Mouse (Mus musculus): Measurements from ENCODE around the gene Trim9.
A peak's percentile ranks its signal among the peaks of the same experiment; 100 is the strongest.

Gene Trim9

GRCm38 (mm10) chr12:70251210-70251884 lies 96.1 kb downstream of the Trim9 start:
- no peak for DNase-seq

- no peak for DNase-seq
These were observed 97.7 kb downstream of the Trim9 start for GRCm38 (mm10) chr12:70249616-70250157.

GRCm38 (mm10) chr12:70247683-70248474 lies 99.5 kb downstream of the Trim9 start:
- DNase-seq: no peak

GRCm38 (mm10) chr12:70242550-70242949 lies 104.9 kb downstream of the Trim9 start:
- no peak for DNase-seq

GRCm38 (mm10) chr12:70239741-70240140 lies 107.7 kb downstream of the Trim9 start:
- no peak for DNase-seq

GRCm38 (mm10) chr12:70238604-70239003 lies 108.8 kb downstream of the Trim9 start:
- DNase-seq: no peak

- DNase-seq: peak; percentile 45
These were observed 112.4 kb downstream of the Trim9 start for GRCm38 (mm10) chr12:70234938-70235484.

- DNase-seq: peak; percentile 22
These were observed 113.0 kb downstream of the Trim9 start for GRCm38 (mm10) chr12:70234411-70234810.

- DNase-seq: no peak
These were observed 113.6 kb downstream of the Trim9 start for GRCm38 (mm10) chr12:70233637-70234315.

- DNase-seq: no peak
These were observed 115.3 kb downstream of the Trim9 start for GRCm38 (mm10) chr12:70232020-70232544.

GRCm38 (mm10) chr12:70231294-70231693 lies 116.1 kb downstream of the Trim9 start, which contains the start of gene Pygl:
Gene Pygl, minus strand, starts transcription at chr12:70231488.
- no peak for DNase-seq

- DNase-seq: no peak
These were observed 119.3 kb downstream of the Trim9 start for GRCm38 (mm10) chr12:70228155-70228554.

GRCm38 (mm10) chr12:70227121-70227932 lies 120.1 kb downstream of the Trim9 start:
- DNase-seq: no peak

- DNase-seq: no peak
These were observed 120.8 kb downstream of the Trim9 start for GRCm38 (mm10) chr12:70226655-70227054.

- no peak for DNase-seq
These were observed 124.1 kb downstream of the Trim9 start for GRCm38 (mm10) chr12:70223331-70223730.

GRCm38 (mm10) chr12:70221425-70221824 lies 126.0 kb downstream of the Trim9 start:
- no peak for DNase-seq

- no peak for DNase-seq
These were observed 128.4 kb downstream of the Trim9 start for GRCm38 (mm10) chr12:70218795-70219540.

- no peak for DNase-seq
These were observed 131.1 kb downstream of the Trim9 start for GRCm38 (mm10) chr12:70216229-70216800.

GRCm38 (mm10) chr12:70214281-70214680 lies 133.1 kb downstream of the Trim9 start:
- DNase-seq: no peak

- DNase-seq: no peak
These were observed 133.8 kb downstream of the Trim9 start for GRCm38 (mm10) chr12:70213601-70214000.

GRCm38 (mm10) chr12:70212501-70212900 lies 134.9 kb downstream of the Trim9 start:
- DNase-seq: peak; percentile 21

Measured in cerebellum, adult 9-11 months (tissue).